29 mouse cellular contexts compared by ENCODE assay signal in the genomic region with DNA sequence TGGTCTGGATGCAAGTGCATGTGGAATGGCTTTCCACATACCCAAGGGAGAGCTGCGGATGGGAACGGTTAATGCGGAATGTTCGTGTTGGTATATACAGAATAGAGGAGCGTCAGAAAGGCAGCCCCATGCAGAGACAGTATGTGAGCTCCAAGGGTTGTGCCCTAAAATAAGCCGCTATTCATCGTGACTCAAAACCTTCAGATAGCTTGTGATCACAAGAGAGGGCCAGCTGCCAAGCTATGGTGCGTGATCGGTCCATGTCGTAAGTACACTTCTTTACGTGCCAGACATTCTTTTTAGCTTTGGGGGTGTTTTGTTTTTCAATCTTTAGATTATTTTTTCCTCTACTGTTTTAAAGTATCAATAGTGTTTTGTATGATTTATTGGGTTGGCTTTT. TPM values are rescaled to one million over a fixed set of nuclear protein-coding genes. Genes with fewer than 3 reads are reported as not detected.
A peak's percentile ranks its signal among the peaks of the same experiment; 100 is the strongest.
DNase-seq lines count a peak whose midpoint lies in the region; ATAC-seq lines count a peak whose summit lies in the region.
"Had no signal": no experiment of that assay in that cellular context is flagged by ENCODE, and none has a peak within 500 bp of the region (broad histone marks: within the 10 kb centered on the region; RNA-seq: fewer than 3 reads in every experiment).

No protein-coding gene starts in this region.

- intact Hi-C loops in heart, postnatal 36 days (cut with DNase I) = no loop called here

- H3K9ac ChIP-seq in heart, embryonic 11.5 days (ENCODE audit: low read depth, low read length) = no peak overlapping the region
- H3K9ac ChIP-seq: embryonic facial prominence, embryonic 15.5 days; forebrain, postnatal 0 days; heart, embryonic 15.5 days; hindbrain, embryonic 13.5 days; intestine, embryonic 15.5 days had no signal

- H3K4me2 ChIP-seq in heart, embryonic 11.5 days = no peak overlapping the region
- H3K4me2 ChIP-seq: embryonic facial prominence, embryonic 15.5 days; heart, embryonic 15.5 days; hindbrain, embryonic 13.5 days; intestine, embryonic 15.5 days had no signal

- peak; percentile 35 to 52 for DNase-seq in heart, adult 18-20 months
- DNase-seq in heart, postnatal 4 days = peak; percentile 50
- no peak for DNase-seq in heart, postnatal 36 days
- peak; percentile 93 for DNase-seq in NIH3T3 (ENCODE audit: low read depth)
- no peak for DNase-seq in lung, adult 18-20 months
- DNase-seq: adrenal gland, adult 8-10 months; adrenal gland, postnatal 25 days; cerebellum, adult 11-12 months; cerebellum, adult 8-10 months; cerebellum, postnatal 10 days; cerebellum, postnatal 36 days; embryo, embryonic 11 days; forebrain, postnatal 0 days; gastrocnemius, adult 2 months; gastrocnemius, postnatal 14 days; kidney, adult 11 months; kidney, adult 8-10 months had no signal

- H3K36me3 ChIP-seq in heart, embryonic 11.5 days (ENCODE audit: control insufficient read depth, insufficient read depth, low read length) = peaks cover 4% of the 10 kb centered on the region; the same call in 1 of the 2 replicates
- H3K36me3 ChIP-seq: embryonic facial prominence, embryonic 15.5 days; heart, embryonic 15.5 days; intestine, embryonic 15.5 days had no signal

- no peak overlapping the region for H3K4me3 ChIP-seq in heart, embryonic 11.5 days (ENCODE audit: low read depth, low read length)
- H3K4me3 ChIP-seq: embryonic facial prominence, embryonic 15.5 days; gastrocnemius, adult 2 months; heart, embryonic 15.5 days; hindbrain, embryonic 10.5 days; hindbrain, embryonic 13.5 days; intestine, embryonic 15.5 days had no signal

- peaks cover 3% of the 10 kb centered on the region; the same call in 1 of the 2 replicates for H3K4me1 ChIP-seq in heart, embryonic 11.5 days (ENCODE audit: control insufficient read depth, insufficient read depth, low read length)
- H3K4me1 ChIP-seq: hindbrain, embryonic 10.5 days; hindbrain, embryonic 13.5 days; intestine, embryonic 15.5 days had no signal

- H3K27me3 ChIP-seq in heart, embryonic 11.5 days (ENCODE audit: control insufficient read depth, insufficient read depth, low read length) = no peaks in the 10 kb centered on the region
- H3K27me3 ChIP-seq: embryonic facial prominence, embryonic 15.5 days; heart, embryonic 15.5 days; hindbrain, embryonic 13.5 days; intestine, embryonic 15.5 days had no signal

- no peak overlapping the region for H3K27ac ChIP-seq in heart, embryonic 11.5 days (ENCODE audit: low read depth, low read length)
- H3K27ac ChIP-seq: gastrocnemius, adult 2 months; heart, embryonic 15.5 days; hindbrain, embryonic 10.5 days; hindbrain, embryonic 13.5 days; intestine, embryonic 15.5 days had no signal

- 90% methylated on average over 11 of the region's 11 CpGs for WGBS in heart, embryonic 11.5 days (ENCODE audit: insufficient replicate concordance)

- ATAC-seq in heart, embryonic 11.5 days (replicated peaks; ENCODE audit: insufficient number of reproducible peaks, low FRiP score, low TSS enrichment) = no peak
- ATAC-seq: activated CD4-positive, CD25-positive, alpha-beta regulatory T cell, adult 4 months; CD4-positive, CD25-positive, alpha-beta regulatory T cell, adult 4 months; forebrain, embryonic 14.5 days; forebrain, postnatal 0 days; hindbrain, embryonic 16.5 days; intestine, embryonic 15.5 days had no signal

- H3K9me3 ChIP-seq in heart, embryonic 11.5 days (replicated peaks; ENCODE audit: control insufficient read depth, low read length) = no peaks in the 10 kb centered on the region
- H3K9me3 ChIP-seq: embryonic facial prominence, embryonic 15.5 days; heart, embryonic 15.5 days; hindbrain, embryonic 10.5 days; hindbrain, embryonic 13.5 days; intestine, embryonic 15.5 days had no signal

RNA-seq across cellular contexts. Expression of a gene that starts 53.1 kb away (rescaled TPM):
- total RNA-seq in heart, adult 18-20 months (2021) = under 1 TPM in 1 of 2 experiments, not detected in 1; 0.13 TPM
- 0.56 and 0.66 TPM in 2 replicates for polyA plus RNA-seq in heart, embryonic 11.5 days (2014; fragmentation: Nextera tagmentation; extraction: Ambion mirVana)
- total RNA-seq in heart, postnatal 4 days (2021) = 1 to 10 TPM in 1 of 2 experiments, under 1 TPM in 1; 0.90 to 1.0 TPM
- not detected for total RNA-seq in heart, postnatal 36 days (2021)
- total RNA-seq: gastrocnemius, adult 2 months; gastrocnemius, postnatal 14 days; gastrocnemius, postnatal 4 days had no signal
- polyA plus RNA-seq: activated CD4-positive, CD25-positive, alpha-beta regulatory T cell, adult 4 months; C2C12; CD4-positive, CD25-positive, alpha-beta regulatory T cell, adult 4 months had no signal

Comparison
In these comparisons a context has a peak if more than half of its experiments do, and no peak if none do; other contexts are left out.
1. DNase-seq: peak in heart, adult 18-20 months (2 of 2), heart, postnatal 4 days (single experiment) and NIH3T3 (single experiment); none in heart, postnatal 36 days (0 of 2) and lung, adult 18-20 months (0 of 2).